Mouse (Mus musculus) megakaryocyte, embryonic 14.5 days (primary cell): ENCODE data around the gene Spdef.

ENCODE experiments used
- FLI1 ChIP-seq: IDR thresholded peaks from 2 replicates; pipeline ENCODE4 v1.6.1; 2012; ENCODE audit warnings: low read length, inconsistent platforms, mixed read lengths
- GATA1 ChIP-seq: IDR thresholded peaks from 3 replicates; pipeline ENCODE4 v1.6.1; 2012; ENCODE audit warnings: mixed read lengths, low read length, inconsistent platforms, borderline replicate concordance

DNA sequence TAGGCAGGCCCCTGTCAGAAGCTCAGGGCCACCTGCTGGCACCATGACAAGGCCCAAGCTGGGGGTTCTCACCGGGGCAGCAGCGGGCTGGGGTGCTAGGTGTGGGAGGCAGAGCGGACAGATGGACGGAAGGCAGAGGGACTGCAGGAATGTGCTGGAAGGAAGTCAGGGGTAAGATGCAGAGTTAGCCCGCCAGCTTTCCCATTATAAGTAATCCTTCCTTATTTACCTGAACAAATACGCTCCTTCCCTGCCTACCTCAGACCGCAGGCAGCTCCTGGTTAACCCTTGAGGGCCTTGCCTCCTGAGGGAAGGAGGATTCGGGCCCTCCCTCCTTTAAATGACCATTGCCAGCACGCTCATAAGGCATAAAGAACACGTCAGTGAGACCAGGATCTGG, at the start of gene Spdef:
- TF ChIP-seq GATA1 (no peak), FLI1 (no peak)
